Mouse (Mus musculus) liver, embryonic 14.5 days (tissue): Measurements from ENCODE around the gene Fam160b1.

Experiments
- CTCF ChIP-seq: IDR thresholded peaks from 2 replicates; pipeline ENCODE4 v1.5.1; 2016; ENCODE audit warnings: antibody characterized with exemption, low read depth, control low read depth
- EP300 ChIP-seq: IDR thresholded peaks from 2 replicates; pipeline ENCODE4 v1.6.1; 2016; ENCODE audit warnings: antibody characterized with exemption, low read depth

GRCm38 (mm10) chr19:57328269-57328668 lies 32.2 kb upstream of the Fam160b1 start:
- no peak for TF ChIP-seq CTCF
- TF ChIP-seq EP300, result no peak
